Mouse (Mus musculus): ENCODE data around the gene Galntl5. TPM values are rescaled to one million over a fixed set of nuclear protein-coding genes. Genes with fewer than 3 reads are reported as not detected.

The Galntl5 gene
- total RNA-seq (2014; rRNA removed) = not detected in 2 replicates
- not detected in 2 replicates for polyA plus RNA-seq (2015; fragmentation: Nextera tagmentation; extraction: Ambion mirVana)

GRCm38 (mm10) chr5:25181004-25181531 is at the start of gene Galntl5:
TSS of gene Galntl5 (plus strand) at chr5:25181460.
- no peak within 1 kb of the TSS for H3K9ac ChIP-seq (replicated peaks; ENCODE audit: low read length)
- ATAC-seq = no peak
- no peaks in the 10 kb centered on the region for H3K36me3 ChIP-seq (ENCODE audit: insufficient read depth, low read length)
- H3K4me2 ChIP-seq (ENCODE audit: low read depth, low read length) = no peak within 1 kb of the TSS
- 88% methylated on average over 1 of the region's 1 CpGs for WGBS
- H3K9me3 ChIP-seq (ENCODE audit: low read length) = no peaks in the 10 kb centered on the region
- no peak within 1 kb of the TSS for H3K4me3 ChIP-seq (ENCODE audit: low read length)
- DNase-seq (ENCODE audit: low spot score) = no peak
- no peak within 1 kb of the TSS for H3K27ac ChIP-seq
- no peak for TF ChIP-seq CTCF (IDR thresholded peaks at IDR 0.05; ENCODE audit: low read depth)
- H3K4me1 ChIP-seq (ENCODE audit: insufficient read depth, low read length) = no peaks in the 10 kb centered on the region
- no peaks in the 10 kb centered on the region for H3K27me3 ChIP-seq (ENCODE audit: insufficient read depth, low read length)

- Histone ChIP-seq H3K9me3 (ENCODE audit: low read length) (no peaks in the 10 kb centered on the region), H3K27me3 (ENCODE audit: insufficient read depth, low read length) (no peaks in the 10 kb centered on the region), H3K9ac (replicated peaks; ENCODE audit: low read length) (no peak overlapping the region), H3K4me2 (ENCODE audit: low read depth, low read length) (no peak overlapping the region), H3K4me1 (ENCODE audit: insufficient read depth, low read length) (no peaks in the 10 kb centered on the region), H3K4me3 (ENCODE audit: low read length) (no peak overlapping the region), H3K36me3 (ENCODE audit: insufficient read depth, low read length) (no peaks in the 10 kb centered on the region), H3K27ac (no peak overlapping the region)
- no peak for DNase-seq (ENCODE audit: low spot score)
- WGBS = 73% methylated on average over 7 of the region's 7 CpGs
- no peak for TF ChIP-seq CTCF (IDR thresholded peaks at IDR 0.05; ENCODE audit: low read depth)
- no peak for ATAC-seq
Measured at GRCm38 (mm10) chr5:25146705-25147104, 34.6 kb upstream of the Galntl5 start.

GRCm38 (mm10) chr5:25149331-25149965 is 31.8 kb upstream of the Galntl5 start:
- H3K27ac ChIP-seq = no peak overlapping the region
- no peaks in the 10 kb centered on the region for H3K36me3 ChIP-seq (ENCODE audit: insufficient read depth, low read length)
- no peak for ATAC-seq
- no peaks in the 10 kb centered on the region for H3K4me1 ChIP-seq (ENCODE audit: insufficient read depth, low read length)
- DNase-seq (ENCODE audit: low spot score) = no peak
- TF ChIP-seq CTCF (IDR thresholded peaks at IDR 0.05; ENCODE audit: low read depth) = no peak
- H3K4me3 ChIP-seq (ENCODE audit: low read length) = no peak overlapping the region
- H3K9me3 ChIP-seq (ENCODE audit: low read length) = no peaks in the 10 kb centered on the region
- H3K4me2 ChIP-seq (ENCODE audit: low read depth, low read length) = no peak overlapping the region
- H3K9ac ChIP-seq (replicated peaks; ENCODE audit: low read length) = no peak overlapping the region
- H3K27me3 ChIP-seq (ENCODE audit: insufficient read depth, low read length) = no peaks in the 10 kb centered on the region
- WGBS = 75% methylated on average over 2 of the region's 2 CpGs

- Histone ChIP-seq H3K9ac (replicated peaks; ENCODE audit: low read length) (no peak overlapping the region), H3K36me3 (ENCODE audit: insufficient read depth, low read length) (no peaks in the 10 kb centered on the region), H3K27ac (no peak overlapping the region), H3K27me3 (ENCODE audit: insufficient read depth, low read length) (no peaks in the 10 kb centered on the region), H3K4me2 (ENCODE audit: low read depth, low read length) (no peak overlapping the region), H3K9me3 (ENCODE audit: low read length) (no peaks in the 10 kb centered on the region), H3K4me3 (ENCODE audit: low read length) (no peak overlapping the region), H3K4me1 (ENCODE audit: insufficient read depth, low read length) (no peaks in the 10 kb centered on the region)
- ATAC-seq = no peak
- no peak for DNase-seq (ENCODE audit: low spot score)
- WGBS = 90% methylated on average over 2 of the region's 2 CpGs
- TF ChIP-seq CTCF (IDR thresholded peaks at IDR 0.05; ENCODE audit: low read depth) = no peak
Measured at GRCm38 (mm10) chr5:25153491-25153890, 27.8 kb upstream of the Galntl5 start.

- Histone ChIP-seq H3K36me3 (ENCODE audit: insufficient read depth, low read length) (no peaks in the 10 kb centered on the region), H3K4me1 (ENCODE audit: insufficient read depth, low read length) (no peaks in the 10 kb centered on the region), H3K27me3 (ENCODE audit: insufficient read depth, low read length) (no peaks in the 10 kb centered on the region), H3K27ac (no peak overlapping the region), H3K9ac (replicated peaks; ENCODE audit: low read length) (no peak overlapping the region), H3K9me3 (ENCODE audit: low read length) (no peaks in the 10 kb centered on the region), H3K4me3 (ENCODE audit: low read length) (no peak overlapping the region), H3K4me2 (ENCODE audit: low read depth, low read length) (no peak overlapping the region)
- no peak for ATAC-seq
- no peak for TF ChIP-seq CTCF (IDR thresholded peaks at IDR 0.05; ENCODE audit: low read depth)
- no peak for DNase-seq (ENCODE audit: low spot score)
- 61% methylated on average over 3 of the region's 3 CpGs for WGBS
Measured at GRCm38 (mm10) chr5:25153996-25154395, 27.3 kb upstream of the Galntl5 start.

- Histone ChIP-seq H3K4me2 (ENCODE audit: low read depth, low read length) (no peak overlapping the region), H3K36me3 (ENCODE audit: insufficient read depth, low read length) (no peaks in the 10 kb centered on the region), H3K27ac (no peak overlapping the region), H3K27me3 (ENCODE audit: insufficient read depth, low read length) (no peaks in the 10 kb centered on the region), H3K4me3 (ENCODE audit: low read length) (no peak overlapping the region), H3K4me1 (ENCODE audit: insufficient read depth, low read length) (no peaks in the 10 kb centered on the region), H3K9ac (replicated peaks; ENCODE audit: low read length) (no peak overlapping the region), H3K9me3 (ENCODE audit: low read length) (no peaks in the 10 kb centered on the region)
- TF ChIP-seq CTCF (IDR thresholded peaks at IDR 0.05; ENCODE audit: low read depth) = no peak
- 85% methylated on average over 4 of the region's 4 CpGs for WGBS
- DNase-seq (ENCODE audit: low spot score) (no peak), ATAC-seq (no peak)
Measured at GRCm38 (mm10) chr5:25154823-25155222, 26.4 kb upstream of the Galntl5 start.

- no peaks in the 10 kb centered on the region for H3K9me3 ChIP-seq (ENCODE audit: low read length)
- no peaks in the 10 kb centered on the region for H3K36me3 ChIP-seq (ENCODE audit: insufficient read depth, low read length)
- TF ChIP-seq CTCF (IDR thresholded peaks at IDR 0.05; ENCODE audit: low read depth) = no peak
- no peak overlapping the region for H3K4me3 ChIP-seq (ENCODE audit: low read length)
- ATAC-seq (no peak), DNase-seq (ENCODE audit: low spot score) (no peak)
- H3K4me2 ChIP-seq (ENCODE audit: low read depth, low read length) = no peak overlapping the region
- no peaks in the 10 kb centered on the region for H3K27me3 ChIP-seq (ENCODE audit: insufficient read depth, low read length)
- no peaks in the 10 kb centered on the region for H3K4me1 ChIP-seq (ENCODE audit: insufficient read depth, low read length)
- H3K27ac ChIP-seq = no peak overlapping the region
- 88% methylated on average over 3 of the region's 3 CpGs for WGBS
- H3K9ac ChIP-seq (replicated peaks; ENCODE audit: low read length) = no peak overlapping the region
Measured at GRCm38 (mm10) chr5:25155351-25155750, 25.9 kb upstream of the Galntl5 start.
